Mouse (Mus musculus) small intestine, adult 10 weeks (tissue): ENCODE results near the gene Cnep1r1. TPM values are rescaled to one million over a fixed set of nuclear protein-coding genes. Genes with fewer than 3 reads are reported as not detected.

Source experiments
- polyA plus RNA-seq: library from polyadenylated mRNA; stranded (reverse); fragments of 350-450 nt; fragmentation: Illumina TruSeq; extraction: RNeasy Lipid Tissue Mini Kit (QIAGEN cat#74804); gene quantifications from one replicate; pipeline ENCODE4 v1.2.3, GENCODE M21; 2014; ENCODE audit warnings: low replicate concordance

The Cnep1r1 gene
- polyA plus RNA-seq, result 217 TPM

GRCm38 (mm10) chr8:88118456-88119036 is at the start of gene Cnep1r1:
Cnep1r1 (plus strand) TSS chr8:88118769.

GRCm38 (mm10) chr8:88137748-88138484 is 19.3 kb downstream of the Cnep1r1 start, which contains the start of gene Heatr3:
Heatr3 (plus strand) TSS chr8:88137855.

Other genes with a start within 250 kb of the Cnep1r1 start
- 0.19 TPM for gene Zfp423, start 159.2 kb upstream of the Cnep1r1 start, polyA plus RNA-seq
- gene Heatr3, start 19.1 kb downstream of the Cnep1r1 start, polyA plus RNA-seq, result 16.4 TPM
- gene Tent4b, start 80.4 kb downstream of the Cnep1r1 start, polyA plus RNA-seq, result 109 TPM
- gene Adcy7, start 153.6 kb downstream of the Cnep1r1 start, polyA plus RNA-seq, result 8.0 TPM
- 60.1 TPM for gene Brd7, start 243.4 kb downstream of the Cnep1r1 start, polyA plus RNA-seq